Mouse (Mus musculus) midbrain, embryonic 11.5 days (tissue): Measurements from ENCODE around the gene Asic3. TPM values are rescaled to one million over a fixed set of nuclear protein-coding genes. Genes with fewer than 3 reads are reported as not detected.

Source experiments
- ATAC-seq: fragments of 200-750 bp; cut with Nextera tagmentation; 2 replicates; pipeline ENCODE4 v1.8.0; 2017; ENCODE audit warnings: moderate TSS enrichment, moderate library complexity; ENCODE audit not compliant: low FRiP score
- DNase-seq: peaks from one replicate; pipeline ENCODE4 v3.0.0; 2015; ENCODE audit warnings: low spot score; ENCODE audit errors: missing footprints
- H3K27ac ChIP-seq: fragments of 300-500 bp; sonication (generic); 2 replicates; pipeline ENCODE4 v1.5.1; 2014; ENCODE audit warnings: low read depth, low read length
- H3K27me3 ChIP-seq: fragments of 300-500 bp; sonication (generic); 2 replicates; pipeline ENCODE4 v1.6.1; 2014; ENCODE audit warnings: mild to moderate bottlenecking, low read length, moderate library complexity, mixed read lengths; ENCODE audit not compliant: control insufficient read depth, insufficient read depth
- H3K36me3 ChIP-seq: fragments of 300-500 bp; sonication (generic); 2 replicates; pipeline ENCODE4 v1.6.1; 2014; ENCODE audit warnings: mild to moderate bottlenecking, low read length, moderate library complexity, mixed read lengths; ENCODE audit not compliant: control insufficient read depth, insufficient read depth
- H3K4me1 ChIP-seq: fragments of 300-500 bp; sonication (generic); 2 replicates; pipeline ENCODE4 v1.6.1; 2014; ENCODE audit warnings: low read length; ENCODE audit not compliant: control insufficient read depth, insufficient read depth
- H3K4me2 ChIP-seq: fragments of 300-500 bp; sonication (generic); 2 replicates; pipeline ENCODE4 v1.6.1; 2014; ENCODE audit warnings: mild to moderate bottlenecking, moderate library complexity
- H3K4me3 ChIP-seq: fragments of 300-500 bp; sonication (generic); 2 replicates; pipeline ENCODE4 v1.5.1; 2014; ENCODE audit warnings: low read depth, low read length
- H3K9ac ChIP-seq: fragments of 300-500 bp; sonication (generic); 2 replicates; pipeline ENCODE4 v1.6.1; 2014; ENCODE audit warnings: low read length
- H3K9me3 ChIP-seq: fragments of 300-500 bp; sonication (generic); 2 replicates; pipeline ENCODE4 v1.6.1; 2016; ENCODE audit warnings: low read length; ENCODE audit not compliant: control insufficient read depth
- WGBS: fragments of 180-500 bp; shearing (Covaris S2); extraction: QIAGEN DNeasy Blood & Tissue Kit; methylation state at CpG from one replicate; pipeline ENCODE4 v1.1.7; 2014; 5-methylcytosine and 5-hydroxymethylcytosine counted together
- polyA plus RNA-seq: library from polyadenylated mRNA; unstranded; fragments of >200 nt; fragmentation: Nextera tagmentation; extraction: Ambion mirVana; gene quantifications from 2 replicates; pipeline ENCODE4 v1.2.1, GENCODE M21; 2014

Gene Asic3
- polyA plus RNA-seq, 1 experiment from 2014 or later: 0.30 TPM

GRCm38 (mm10) chr5:24374216-24374615 lies 39.0 kb upstream of the Asic3 start:
- no peak overlapping the region for H3K4me3 ChIP-seq
- H3K27me3 ChIP-seq: no peaks in the 10 kb centered on the region
- H3K36me3 ChIP-seq: no peaks in the 10 kb centered on the region
- no peak for ATAC-seq
- no peak overlapping the region for H3K27ac ChIP-seq
- H3K4me1 ChIP-seq: no peaks in the 10 kb centered on the region
- no peak for DNase-seq
- no peak overlapping the region for H3K9ac ChIP-seq
- no peak overlapping the region for H3K4me2 ChIP-seq
- no peaks in the 10 kb centered on the region for H3K9me3 ChIP-seq
- 85% methylated on average over 6 of the region's 6 CpGs for WGBS

GRCm38 (mm10) chr5:24374666-24375328 lies 38.4 kb upstream of the Asic3 start:
- Histone ChIP-seq H3K4me1 (no peaks in the 10 kb centered on the region), H3K9ac (no peak overlapping the region), H3K36me3 (no peaks in the 10 kb centered on the region), H3K27ac (no peak overlapping the region), H3K4me3 (no peak overlapping the region), H3K27me3 (no peaks in the 10 kb centered on the region), H3K4me2 (no peak overlapping the region), H3K9me3 (no peaks in the 10 kb centered on the region)
- DNase-seq: no peak
- no peak for ATAC-seq
- 87% methylated on average over 7 of the region's 7 CpGs for WGBS

GRCm38 (mm10) chr5:24378700-24379099 lies 34.5 kb upstream of the Asic3 start:
- DNase-seq: no peak
- ATAC-seq: no peak
- Histone ChIP-seq H3K36me3 (no peaks in the 10 kb centered on the region), H3K27ac (no peak overlapping the region), H3K27me3 (no peaks in the 10 kb centered on the region), H3K9ac (no peak overlapping the region), H3K9me3 (no peaks in the 10 kb centered on the region), H3K4me2 (no peak overlapping the region), H3K4me3 (no peak overlapping the region), H3K4me1 (peaks cover 8% of the 10 kb centered on the region)
- 83% methylated on average over 2 of the region's 2 CpGs for WGBS

- ATAC-seq: no peak
- WGBS: 84% methylated on average over 4 of the region's 4 CpGs
- Histone ChIP-seq H3K36me3 (no peaks in the 10 kb centered on the region), H3K4me2 (no peak overlapping the region), H3K27me3 (no peaks in the 10 kb centered on the region), H3K27ac (no peak overlapping the region), H3K9ac (no peak overlapping the region), H3K4me1 (peaks cover 12% of the 10 kb centered on the region), H3K4me3 (no peak overlapping the region), H3K9me3 (no peaks in the 10 kb centered on the region)
- no peak for DNase-seq
Measured at GRCm38 (mm10) chr5:24379501-24379900, 33.7 kb upstream of the Asic3 start.

- no peaks in the 10 kb centered on the region for H3K27me3 ChIP-seq
- H3K27ac ChIP-seq: no peak overlapping the region
- 85% methylated on average over 4 of the region's 4 CpGs for WGBS
- H3K36me3 ChIP-seq: no peaks in the 10 kb centered on the region
- H3K9ac ChIP-seq: no peak overlapping the region
- ATAC-seq (no peak), DNase-seq (no peak)
- peaks cover 12% of the 10 kb centered on the region for H3K4me1 ChIP-seq
- H3K4me2 ChIP-seq: no peak overlapping the region
- H3K4me3 ChIP-seq: no peak overlapping the region
- H3K9me3 ChIP-seq: no peaks in the 10 kb centered on the region
Measured at GRCm38 (mm10) chr5:24380499-24380898, 32.7 kb upstream of the Asic3 start.

- DNase-seq (no peak), ATAC-seq (no peak)
- Histone ChIP-seq H3K4me1 (peaks cover 12% of the 10 kb centered on the region), H3K9me3 (no peaks in the 10 kb centered on the region), H3K4me2 (no peak overlapping the region), H3K27me3 (peaks cover 4% of the 10 kb centered on the region; the same call in 1 of the 2 replicates), H3K27ac (no peak overlapping the region), H3K36me3 (no peaks in the 10 kb centered on the region), H3K9ac (no peak overlapping the region), H3K4me3 (no peak overlapping the region)
- 78% methylated on average over 6 of the region's 6 CpGs for WGBS
Measured at GRCm38 (mm10) chr5:24381486-24381885, 31.7 kb upstream of the Asic3 start.

GRCm38 (mm10) chr5:24381988-24382387 lies 31.2 kb upstream of the Asic3 start:
- WGBS: 84% methylated on average over 2 of the region's 2 CpGs
- Histone ChIP-seq H3K36me3 (no peaks in the 10 kb centered on the region), H3K27ac (no peak overlapping the region), H3K9me3 (no peaks in the 10 kb centered on the region), H3K4me1 (peaks cover 16% of the 10 kb centered on the region), H3K4me3 (no peak overlapping the region), H3K9ac (no peak overlapping the region), H3K4me2 (no peak overlapping the region), H3K27me3 (peaks cover 9% of the 10 kb centered on the region)
- DNase-seq: no peak
- no peak for ATAC-seq

GRCm38 (mm10) chr5:24383026-24383859 lies 29.9 kb upstream of the Asic3 start:
- peak overlapping the region; percentile 67 for H3K4me2 ChIP-seq
- H3K9me3 ChIP-seq: no peaks in the 10 kb centered on the region
- WGBS: under 1% methylated on average over 34 of the region's 34 CpGs
- peak overlapping the region; percentile 58 for H3K9ac ChIP-seq
- DNase-seq: peak; percentile 99
- H3K4me3 ChIP-seq: peak overlapping the region; percentile 39
- ATAC-seq: peak; percentile 87
- H3K27me3 ChIP-seq: peaks cover 22% of the 10 kb centered on the region
- H3K4me1 ChIP-seq: peaks cover 26% of the 10 kb centered on the region
- no peak overlapping the region for H3K27ac ChIP-seq
- no peaks in the 10 kb centered on the region for H3K36me3 ChIP-seq

- Histone ChIP-seq H3K36me3 (no peaks in the 10 kb centered on the region), H3K9ac (no peak overlapping the region), H3K4me1 (peaks cover 28% of the 10 kb centered on the region), H3K27ac (no peak overlapping the region), H3K27me3 (peaks cover 31% of the 10 kb centered on the region), H3K9me3 (no peaks in the 10 kb centered on the region), H3K4me3 (no peak overlapping the region), H3K4me2 (no peak overlapping the region)
- WGBS: 70% methylated on average over 6 of the region's 6 CpGs
- no peak for DNase-seq
- no peak for ATAC-seq
Measured at GRCm38 (mm10) chr5:24384407-24384806, 28.8 kb upstream of the Asic3 start.
